Mouse (Mus musculus) right cerebral cortex, adult 18-20 months (tissue): ENCODE measurements around the gene Chchd6.

Source experiments
- DNase-seq: peaks from one replicate; pipeline ENCODE4 v3.0.0; 2022; ENCODE audit warnings: mixed read lengths

The Chchd6 gene

GRCm38 (mm10) chr6:89499961-89500360 is 95.5 kb downstream of the Chchd6 start:
- DNase-seq, result no peak

- peak; percentile 52 for DNase-seq
Measured at GRCm38 (mm10) chr6:89498764-89499516, 96.5 kb downstream of the Chchd6 start.

- no peak for DNase-seq
Measured at GRCm38 (mm10) chr6:89496916-89497315, 98.5 kb downstream of the Chchd6 start.

GRCm38 (mm10) chr6:89492368-89492767 is 103.1 kb downstream of the Chchd6 start:
- no peak for DNase-seq

GRCm38 (mm10) chr6:89490369-89490768 is 105.1 kb downstream of the Chchd6 start:
- no peak for DNase-seq

GRCm38 (mm10) chr6:89489533-89489932 is 105.9 kb downstream of the Chchd6 start:
- no peak for DNase-seq

GRCm38 (mm10) chr6:89486055-89486454 is 109.4 kb downstream of the Chchd6 start:
- DNase-seq, result no peak

GRCm38 (mm10) chr6:89481192-89481591 is 114.3 kb downstream of the Chchd6 start:
- DNase-seq, result no peak

GRCm38 (mm10) chr6:89467908-89468307 is 127.5 kb downstream of the Chchd6 start:
- no peak for DNase-seq

- DNase-seq, result no peak
Measured at GRCm38 (mm10) chr6:89467290-89467689, 128.2 kb downstream of the Chchd6 start.

GRCm38 (mm10) chr6:89466875-89467274 is 128.6 kb downstream of the Chchd6 start:
- DNase-seq, result no peak

GRCm38 (mm10) chr6:89466053-89466708 is 129.3 kb downstream of the Chchd6 start:
- DNase-seq, result peak; percentile 16

GRCm38 (mm10) chr6:89462223-89462760 is 133.2 kb downstream of the Chchd6 start:
- no peak for DNase-seq

GRCm38 (mm10) chr6:89461250-89462222 is 133.9 kb downstream of the Chchd6 start:
- no peak for DNase-seq

GRCm38 (mm10) chr6:89459634-89460033 is 135.8 kb downstream of the Chchd6 start:
- DNase-seq, result no peak

- DNase-seq, result no peak
Measured at GRCm38 (mm10) chr6:89457601-89458000, 137.9 kb downstream of the Chchd6 start.

GRCm38 (mm10) chr6:89456409-89456961 is 139.0 kb downstream of the Chchd6 start:
- DNase-seq, result no peak

GRCm38 (mm10) chr6:89455523-89456000 is 139.9 kb downstream of the Chchd6 start:
- DNase-seq, result no peak

- DNase-seq, result no peak
Measured at GRCm38 (mm10) chr6:89454437-89454836, 141.0 kb downstream of the Chchd6 start.

- DNase-seq, result peak; percentile 35
Measured at GRCm38 (mm10) chr6:89452976-89453674, 142.3 kb downstream of the Chchd6 start.

GRCm38 (mm10) chr6:89452356-89452755 is 143.1 kb downstream of the Chchd6 start:
- DNase-seq, result no peak

- DNase-seq, result peak; percentile 8
Measured at GRCm38 (mm10) chr6:89448736-89449135, 146.7 kb downstream of the Chchd6 start.
